Mouse (Mus musculus) adrenal gland, postnatal 25 days (tissue): ENCODE results near the gene Morn5. TPM values are rescaled to one million over a fixed set of nuclear protein-coding genes. Genes with fewer than 3 reads are reported as not detected.

Experiments
- DNase-seq: peaks from one replicate; pipeline ENCODE4 v3.0.0; 2021; ENCODE audit warnings: mixed read lengths
- total RNA-seq: library from RNA; stranded (reverse); gene quantifications from 2 replicates; pipeline ENCODE4 v1.2.3, GENCODE M21; 2021

The Morn5 gene
- total RNA-seq, 1 experiment from 2014 or later, result not detected

- DNase-seq, result no peak
These were observed 55.2 kb downstream of the Morn5 start for GRCm38 (mm10) chr2:36104436-36104955.

GRCm38 (mm10) chr2:36104956-36105741 lies 55.9 kb downstream of the Morn5 start, which contains the start of gene Lhx6:
Gene Lhx6, minus strand, starts transcription at chr2:36105408.
- DNase-seq, result peak; percentile 29

GRCm38 (mm10) chr2:36108615-36109014 lies 59.4 kb downstream of the Morn5 start:
- no peak for DNase-seq

GRCm38 (mm10) chr2:36112632-36113031 lies 63.4 kb downstream of the Morn5 start:
- DNase-seq, result no peak

- no peak for DNase-seq
These were observed 77.7 kb downstream of the Morn5 start for GRCm38 (mm10) chr2:36126795-36127429.

GRCm38 (mm10) chr2:36127973-36128372 lies 78.7 kb downstream of the Morn5 start:
- no peak for DNase-seq

GRCm38 (mm10) chr2:36129051-36129450 lies 79.8 kb downstream of the Morn5 start:
- no peak for DNase-seq

Other genes starting within 250 kb of the Morn5 start
- 11.6 and 30.4 TPM in 2 replicates for gene Ttll11, start 69.5 kb upstream of the Morn5 start, total RNA-seq
- gene Ndufa8, start 52 bp upstream of the Morn5 start, total RNA-seq, result 178 and 189 TPM in 2 replicates
- 1.8 and 2.6 TPM in 2 replicates for gene Lhx6, start 56.0 kb downstream of the Morn5 start, total RNA-seq
- gene Mrrf, start 86.9 kb downstream of the Morn5 start, total RNA-seq, result 24.6 and 24.8 TPM in 2 replicates
- 27.0 and 28.5 TPM in 2 replicates for gene Rbm18, start 87.3 kb downstream of the Morn5 start, total RNA-seq
- 8.7 and 12.4 TPM in 2 replicates for gene Ptgs1, start 181.0 kb downstream of the Morn5 start, total RNA-seq